8 mouse cellular contexts compared by ENCODE assay signal in the genomic region with DNA sequence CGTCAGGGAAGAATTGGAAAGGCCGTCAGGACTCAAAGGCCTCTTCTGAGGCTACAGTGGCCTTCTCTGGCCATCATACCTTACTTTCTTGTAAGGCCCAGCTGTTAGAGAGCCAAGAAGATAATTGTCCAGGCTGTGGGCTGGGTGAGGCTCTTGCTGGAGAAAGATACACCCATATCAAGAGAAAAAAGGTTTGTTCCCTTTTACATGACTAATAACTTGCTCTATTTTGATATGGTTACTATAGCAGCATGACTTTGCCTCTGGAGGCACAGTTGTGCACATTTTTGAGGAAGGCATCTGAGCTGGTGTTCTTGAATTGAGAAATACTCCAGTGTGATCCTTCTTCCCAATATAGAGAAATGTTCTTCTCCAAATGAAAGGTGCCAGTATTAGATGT. TPM values are rescaled to one million over a fixed set of nuclear protein-coding genes. Genes with fewer than 3 reads are reported as not detected.
DNase-seq lines count a peak whose midpoint lies in the region; ATAC-seq and TF ChIP-seq lines count a peak whose summit lies in the region.

No protein-coding gene starts in this region.

- H3K9ac ChIP-seq in lung, embryonic 16.5 days (ENCODE audit: low read length): peak overlapping the region; percentile 98

- H3K4me3 ChIP-seq in kidney, adult 2 months (ENCODE audit: insufficient read depth, low read depth, low read length): peak overlapping the region; percentile 87
- peak overlapping the region; percentile 94 for H3K4me3 ChIP-seq in hindbrain, embryonic 10.5 days
- H3K4me3 ChIP-seq in lung, embryonic 16.5 days (ENCODE audit: low read length): peak overlapping the region; percentile 76

- WGBS in kidney, adult 2 months: 4% methylated on average over 2 of the region's 2 CpGs
- WGBS in hindbrain, embryonic 10.5 days: 25% methylated on average over 2 of the region's 2 CpGs
- WGBS in lung, embryonic 16.5 days: 11% methylated on average over 2 of the region's 2 CpGs

- TF ChIP-seq POLR2A in kidney, adult 2 months (IDR thresholded peaks at IDR 0.05; ENCODE audit: low read depth, low read length): no peak

- no peaks in the 10 kb centered on the region for H3K9me3 ChIP-seq in hindbrain, embryonic 10.5 days
- H3K9me3 ChIP-seq in lung, embryonic 16.5 days (ENCODE audit: control insufficient read depth, low read length): no peaks in the 10 kb centered on the region

- H3K36me3 ChIP-seq in kidney, adult 2 months (ENCODE audit: control insufficient read depth, insufficient read depth, low read length): peaks cover 4% of the 10 kb centered on the region; the same call in 1 of the 2 replicates
- H3K36me3 ChIP-seq in hindbrain, embryonic 10.5 days: peaks cover 58% of the 10 kb centered on the region
- H3K36me3 ChIP-seq in lung, embryonic 16.5 days (ENCODE audit: control insufficient read depth, insufficient read depth, low read length): peaks cover 21% of the 10 kb centered on the region

- DNase-seq in kidney, adult 2 months: no peak
- DNase-seq in kidney, postnatal 10 days: no peak
- DNase-seq in c-Kit-positive CD71-positive TER-119-negative erythroid progenitor cells, embryonic 14.5 days (ENCODE audit: low read depth): peak; percentile 76
- no peak for DNase-seq in hindbrain, embryonic 10.5 days (ENCODE audit: low spot score)
- no peak for DNase-seq in urinary bladder, adult 2 months (ENCODE audit: low spot score)
- DNase-seq in thymus, postnatal 25 days: no peak
- no peak for DNase-seq in cerebellum, adult 18-20 months

- H3K27ac ChIP-seq in kidney, adult 2 months (ENCODE audit: insufficient read depth, low read depth, low read length): peak overlapping the region; percentile 97
- H3K27ac ChIP-seq in hindbrain, embryonic 10.5 days: peak overlapping the region; percentile 98; the same call in 1 of the 2 replicates
- H3K27ac ChIP-seq in lung, embryonic 16.5 days (ENCODE audit: low read length): no peak overlapping the region

- ATAC-seq in lung, embryonic 16.5 days (ENCODE audit: low read depth): no peak

- TF ChIP-seq CTCF in kidney, adult 2 months (conservative IDR thresholded peaks at IDR 0.05; ENCODE audit: insufficient read depth, insufficient read length, low read depth, low read length): no peak

- H3K4me2 ChIP-seq in lung, embryonic 16.5 days (ENCODE audit: low read depth, low read length): peak overlapping the region; percentile 94

- peaks cover 10% of the 10 kb centered on the region; the same call in 1 of the 2 replicates for H3K4me1 ChIP-seq in kidney, adult 2 months (ENCODE audit: control insufficient read depth, insufficient read depth, low read length)
- H3K4me1 ChIP-seq in hindbrain, embryonic 10.5 days (replicated peaks): peaks cover 61% of the 10 kb centered on the region
- H3K4me1 ChIP-seq in lung, embryonic 16.5 days (replicated peaks; ENCODE audit: control insufficient read depth, insufficient read depth, low read length): peaks cover 26% of the 10 kb centered on the region

- no peaks in the 10 kb centered on the region for H3K27me3 ChIP-seq in kidney, adult 2 months (replicated peaks; ENCODE audit: control insufficient read depth, insufficient read depth, low read length)
- H3K27me3 ChIP-seq in hindbrain, embryonic 10.5 days (ENCODE audit: insufficient read depth, poor library complexity, severe bottlenecking): no peaks in the 10 kb centered on the region
- H3K27me3 ChIP-seq in lung, embryonic 16.5 days (ENCODE audit: control insufficient read depth, insufficient read depth, low read depth, low read length): no peaks in the 10 kb centered on the region

RNA-seq across cellular contexts. Expression of a gene that starts 2.5 kb away (rescaled TPM):
- 22.2 and 23.9 TPM in 2 replicates for polyA plus RNA-seq in kidney, adult 2 months (2012; rRNA removed)
- polyA plus RNA-seq in hindbrain, embryonic 10.5 days (2016; fragmentation: Nextera tagmentation; extraction: Ambion mirVana): 46.2 and 54.6 TPM in 2 replicates
- polyA plus RNA-seq in lung, embryonic 16.5 days (2015; fragmentation: Nextera tagmentation; extraction: Ambion mirVana): 39.0 and 42.5 TPM in 2 replicates
- 30.5 and 30.9 TPM in 2 replicates for polyA plus RNA-seq in urinary bladder, adult 2 months (2012; rRNA removed)

RNA-seq across cellular contexts. Expression of a gene that starts 30.6 kb away (rescaled TPM):
- polyA plus RNA-seq in kidney, adult 2 months (2012; rRNA removed): 91.4 and 98.1 TPM in 2 replicates
- polyA plus RNA-seq in hindbrain, embryonic 10.5 days (2016; fragmentation: Nextera tagmentation; extraction: Ambion mirVana): 8.8 and 17.4 TPM in 2 replicates
- 8.0 and 8.3 TPM in 2 replicates for polyA plus RNA-seq in lung, embryonic 16.5 days (2015; fragmentation: Nextera tagmentation; extraction: Ambion mirVana)
- 81.1 and 94.9 TPM in 2 replicates for polyA plus RNA-seq in urinary bladder, adult 2 months (2012; rRNA removed)
